Mouse (Mus musculus): ENCODE measurements at regions not wholly inside any gene's neighbourhood (a gene's known extent, or its start where the extent isn't known, plus 50 kb on each side); places are given as distances from the start of the nearest gene placed in this dataset.
A peak's percentile ranks its signal among the peaks of the same experiment; 100 is the strongest.
"Not testable (repeated sequence)": the region's sequence is repeated elsewhere in the genome, so short reads cannot be mapped to it uniquely, and the experiment has no call there.

- peak; percentile 9 for DNase-seq
These were observed 280.7 kb downstream of the Gxylt1 start for GRCm38 (mm10) chr15:92994191-92994671.

- no peak for DNase-seq
These were observed 281.3 kb downstream of the Gxylt1 start for GRCm38 (mm10) chr15:92993538-92994190.

- DNase-seq = no peak
These were observed 299.2 kb downstream of the Gxylt1 start for GRCm38 (mm10) chr15:92975774-92976173.

GRCm38 (mm10) chr15:92974931-92975330, 300.0 kb downstream of the Gxylt1 start:
- no peak for DNase-seq

- DNase-seq = no peak
These were observed 301.2 kb downstream of the Gxylt1 start for GRCm38 (mm10) chr15:92973651-92974229.

- no peak for DNase-seq
These were observed 309.4 kb downstream of the Gxylt1 start for GRCm38 (mm10) chr15:92965556-92965955.

GRCm38 (mm10) chr15:92964901-92965300, 310.1 kb downstream of the Gxylt1 start:
- DNase-seq = no peak

GRCm38 (mm10) chr15:92964131-92964530, 310.8 kb downstream of the Gxylt1 start:
- DNase-seq = no peak

- DNase-seq = not testable (repeated sequence)
These were observed 324.1 kb downstream of the Gxylt1 start for GRCm38 (mm10) chr15:92950912-92951311.

- DNase-seq = no peak
These were observed 328.8 kb downstream of the Gxylt1 start for GRCm38 (mm10) chr15:92946216-92946615.

- no peak for DNase-seq
These were observed 371.2 kb downstream of the Gxylt1 start for GRCm38 (mm10) chr15:92903821-92904220.

- DNase-seq = no peak
These were observed 377.7 kb downstream of the Gxylt1 start for GRCm38 (mm10) chr15:92897277-92897676.

GRCm38 (mm10) chr15:92895836-92896235, 379.1 kb downstream of the Gxylt1 start:
- DNase-seq = no peak

GRCm38 (mm10) chr15:92876438-92876837, 398.5 kb downstream of the Gxylt1 start:
- no peak for DNase-seq

- DNase-seq = no peak
These were observed 410.9 kb downstream of the Gxylt1 start for GRCm38 (mm10) chr15:92864106-92864505.

GRCm38 (mm10) chr15:92850854-92851253, 424.1 kb downstream of the Gxylt1 start:
- DNase-seq = no peak

GRCm38 (mm10) chr15:92840035-92840434, 434.9 kb downstream of the Gxylt1 start:
- no peak for DNase-seq

GRCm38 (mm10) chr15:92839611-92840010, 435.4 kb downstream of the Gxylt1 start:
- no peak for DNase-seq

GRCm38 (mm10) chr15:92826136-92826535, 429.5 kb downstream of the Pdzrn4 start:
- DNase-seq = no peak
